Mouse (Mus musculus) thymus, postnatal 4 days (tissue): ENCODE data around the gene Diablo.
"Not testable (repeated sequence)": the region's sequence is repeated elsewhere in the genome, so short reads cannot be mapped to it uniquely, and the experiment has no call there.

ENCODE experiments used
- DNase-seq: peaks from one replicate; pipeline ENCODE4 v3.0.0; 2021

Gene Diablo

GRCm38 (mm10) chr5:123523692-123524392 is at the start of gene Diablo:
Gene Diablo (minus strand): TSS chr5:123524176.
- peak; percentile 99 for DNase-seq

- DNase-seq: no peak
Measured at GRCm38 (mm10) chr5:123573362-123573761, 49.4 kb upstream of the Diablo start.

DNA sequence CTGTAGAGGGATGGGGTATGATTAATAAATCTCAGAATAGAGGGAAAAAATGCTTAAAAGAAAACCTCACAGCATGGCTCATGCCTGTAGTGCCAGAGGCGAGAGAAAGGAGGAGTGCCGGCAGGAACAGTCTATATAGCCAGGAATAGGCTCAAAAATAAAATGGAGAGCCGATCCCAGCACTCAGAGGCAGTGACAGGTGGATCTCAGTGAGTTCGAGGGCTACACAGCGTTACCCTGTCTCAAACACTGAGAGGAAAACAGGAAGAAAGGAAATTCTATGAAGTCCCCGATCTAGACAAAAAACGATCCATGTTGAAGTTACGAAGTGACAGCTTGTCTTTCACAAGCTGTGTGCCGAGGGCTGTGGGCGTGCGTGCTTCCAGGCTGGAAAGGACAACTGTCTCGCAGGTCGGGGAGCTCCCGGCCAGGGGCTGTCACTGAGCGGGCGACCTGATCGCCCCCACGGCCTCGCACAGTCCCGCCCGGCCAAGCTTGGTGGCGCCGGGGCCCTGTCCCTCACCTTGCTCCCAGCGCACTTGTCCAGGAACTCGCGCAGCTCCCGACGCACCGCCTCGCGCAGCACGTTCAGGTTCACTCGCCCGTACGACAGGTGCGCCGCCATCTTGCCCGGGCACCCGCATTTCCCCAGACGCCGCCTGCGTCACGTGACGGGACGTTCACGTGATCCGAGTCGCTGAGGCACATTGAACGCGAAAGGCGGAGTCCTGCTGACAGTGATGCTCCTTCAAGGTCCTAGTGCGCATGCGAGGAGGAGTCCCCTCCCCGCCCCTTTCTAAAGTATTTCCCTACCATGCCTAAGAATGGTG is 48.6 kb upstream of the Diablo start, which contains the start of gene Vps33a:
TSS of gene Vps33a (minus strand) at position 682 of the 830 bp plus-strand sequence.
- peak; percentile 98 for DNase-seq

DNA sequence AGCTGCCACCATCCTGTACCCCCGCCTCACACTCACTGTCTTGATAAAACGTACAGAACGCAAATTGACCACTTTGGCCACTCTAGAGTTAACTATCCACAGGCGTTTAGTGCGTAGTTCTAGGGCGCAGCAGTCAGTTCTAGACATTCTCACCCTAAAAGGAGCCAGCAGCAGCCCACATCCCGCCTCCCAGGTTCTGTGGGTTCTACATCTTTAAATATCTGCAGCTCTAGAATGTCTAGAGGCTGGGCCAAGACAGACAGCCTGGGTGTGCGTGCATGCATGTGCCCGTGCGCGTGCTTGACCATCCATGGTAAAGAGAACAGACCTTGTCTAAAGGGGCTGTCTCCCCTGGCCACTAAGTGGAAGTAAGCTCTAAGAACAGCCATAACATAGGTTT is 37.2 kb upstream of the Diablo start:
- DNase-seq: no peak

GRCm38 (mm10) chr5:123559588-123559987 is 35.6 kb upstream of the Diablo start:
- DNase-seq: no peak

- no peak for DNase-seq
Measured at GRCm38 (mm10) chr5:123556451-123556850, 32.5 kb upstream of the Diablo start.

DNA sequence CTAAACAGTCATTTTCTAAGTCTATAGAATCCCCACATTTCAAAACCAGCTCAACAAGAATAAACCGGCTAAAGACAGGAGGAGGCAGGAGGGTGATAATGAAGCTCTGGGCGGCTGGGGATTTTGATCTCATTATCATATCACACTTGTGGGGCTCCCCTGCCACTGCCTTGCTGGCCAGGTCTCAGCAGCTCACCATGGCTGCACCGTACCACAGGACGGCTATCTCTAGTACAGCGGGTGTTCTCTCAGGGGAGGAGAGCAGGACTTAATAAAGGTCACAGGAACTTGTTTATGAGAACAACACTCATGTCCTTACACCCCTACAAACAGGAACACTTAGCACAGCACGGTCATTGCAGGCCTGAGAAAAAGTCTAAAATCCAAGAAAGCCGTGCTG is 31.7 kb upstream of the Diablo start:
- DNase-seq: no peak

- DNase-seq: no peak
Measured at GRCm38 (mm10) chr5:123533801-123534200, 9.8 kb upstream of the Diablo start.

GRCm38 (mm10) chr5:123530056-123530455 is 6.1 kb upstream of the Diablo start:
- DNase-seq: no peak

- DNase-seq: no peak
Measured at GRCm38 (mm10) chr5:123528641-123529040, 4.7 kb upstream of the Diablo start.

DNA sequence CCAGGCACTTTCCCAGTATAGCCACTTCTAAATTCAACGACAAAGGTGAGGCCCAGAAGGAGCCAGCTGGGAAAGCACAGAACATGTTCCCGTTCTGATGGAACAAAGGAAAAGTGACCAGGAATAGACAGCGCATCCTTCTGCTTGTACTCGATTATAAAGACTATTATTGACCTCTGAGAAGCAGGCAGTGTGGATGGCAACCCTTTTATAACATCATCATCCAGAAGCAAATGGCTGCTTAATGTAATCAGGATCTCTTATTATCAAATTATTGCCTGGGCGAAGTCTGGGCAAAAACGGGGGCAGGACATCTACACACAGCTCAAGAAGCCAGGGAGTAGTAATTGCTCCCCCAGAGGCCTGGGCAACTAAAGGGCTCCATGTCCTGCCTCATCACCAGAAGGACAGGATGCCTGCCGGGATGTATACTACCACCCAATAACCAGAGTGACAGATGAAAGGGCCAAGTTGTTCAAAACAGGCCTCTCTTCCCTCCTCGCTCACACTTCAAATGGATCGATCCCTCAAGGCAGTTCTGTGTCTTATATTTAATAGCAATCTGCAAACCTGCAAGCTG is 2.0 kb upstream of the Diablo start:
- DNase-seq: no peak

- DNase-seq: peak; percentile 6
Measured at GRCm38 (mm10) chr5:123525281-123525680, 1.3 kb upstream of the Diablo start, which contains the start of gene Gm49027. Gene Gm49027 (minus strand): TSS chr5:123525488.

GRCm38 (mm10) chr5:123524393-123524750 is 396 bp upstream of the Diablo start:
- DNase-seq: no peak

GRCm38 (mm10) chr5:123522166-123522565 is 1.8 kb downstream of the Diablo start:
- DNase-seq: peak; percentile 3

GRCm38 (mm10) chr5:123521621-123522020 is 2.4 kb downstream of the Diablo start:
- DNase-seq: peak; percentile 2

DNA sequence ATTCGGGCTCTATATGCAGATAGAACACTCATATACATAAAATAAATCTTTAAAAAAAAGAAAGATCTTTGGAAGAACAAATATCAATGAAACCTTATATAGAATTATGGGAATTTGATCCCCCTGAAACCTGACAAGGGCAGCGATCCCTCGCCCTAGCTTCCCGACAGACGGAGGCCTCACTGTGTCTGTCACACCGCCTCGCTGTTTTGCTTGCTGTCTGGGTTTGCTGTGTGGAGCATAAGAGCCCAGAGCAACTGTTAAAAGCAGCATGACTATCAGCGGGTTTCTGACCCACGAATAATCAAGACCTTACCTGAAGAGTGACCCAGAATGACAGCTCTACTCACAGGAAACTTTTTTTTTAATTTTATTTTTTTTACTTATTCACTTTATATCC is 3.3 kb downstream of the Diablo start:
- peak; percentile 3 for DNase-seq

GRCm38 (mm10) chr5:123514871-123515270 is 9.1 kb downstream of the Diablo start:
- DNase-seq: no peak

DNA sequence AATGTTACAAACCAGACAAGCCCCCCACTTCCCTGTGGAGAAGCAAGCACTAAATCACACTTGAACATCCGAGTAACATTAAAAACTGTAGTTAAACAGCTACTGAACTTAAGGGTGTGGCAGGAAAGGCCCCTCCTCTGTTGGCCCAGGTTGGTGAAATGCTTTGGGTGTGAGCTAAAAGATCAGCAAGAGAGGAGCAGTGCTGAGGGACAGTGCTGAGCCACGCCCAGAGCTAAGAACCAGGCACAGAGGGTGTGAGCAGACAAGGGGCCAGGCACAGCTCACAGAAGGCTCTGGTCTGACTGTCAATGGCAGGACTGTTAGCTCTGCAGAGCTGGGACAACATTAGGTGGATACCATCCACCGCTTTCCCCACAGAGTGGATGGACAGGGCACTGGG is 11.9 kb downstream of the Diablo start:
- DNase-seq: no peak

GRCm38 (mm10) chr5:123511426-123511825 is 12.6 kb downstream of the Diablo start:
- DNase-seq: not testable (repeated sequence)

DNA sequence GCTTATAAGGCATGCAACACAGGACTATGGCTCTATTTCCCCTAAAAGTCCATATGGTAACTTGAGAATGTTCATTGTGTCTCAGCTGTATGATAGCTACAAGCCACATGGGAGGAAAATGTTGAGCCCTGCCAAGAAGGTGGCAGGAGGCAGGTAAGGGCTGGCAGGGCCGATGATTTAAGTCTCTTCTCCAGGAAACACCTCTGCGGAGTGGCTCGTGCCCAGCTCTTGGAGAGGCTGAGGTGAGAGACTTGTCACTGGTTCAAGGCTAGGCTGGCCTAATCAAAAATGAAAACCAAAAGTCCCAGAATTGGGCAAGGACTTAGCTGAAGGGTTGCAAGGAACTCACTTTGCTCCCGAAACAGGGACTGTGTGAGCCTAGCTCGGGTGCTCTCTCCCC is 13.8 kb downstream of the Diablo start, which contains the start of gene B3gnt4:
TSS of gene B3gnt4 (plus strand) at position 301 of the 400 bp plus-strand sequence.
- DNase-seq: no peak

GRCm38 (mm10) chr5:123508921-123509320 is 15.1 kb downstream of the Diablo start:
- no peak for DNase-seq

DNA sequence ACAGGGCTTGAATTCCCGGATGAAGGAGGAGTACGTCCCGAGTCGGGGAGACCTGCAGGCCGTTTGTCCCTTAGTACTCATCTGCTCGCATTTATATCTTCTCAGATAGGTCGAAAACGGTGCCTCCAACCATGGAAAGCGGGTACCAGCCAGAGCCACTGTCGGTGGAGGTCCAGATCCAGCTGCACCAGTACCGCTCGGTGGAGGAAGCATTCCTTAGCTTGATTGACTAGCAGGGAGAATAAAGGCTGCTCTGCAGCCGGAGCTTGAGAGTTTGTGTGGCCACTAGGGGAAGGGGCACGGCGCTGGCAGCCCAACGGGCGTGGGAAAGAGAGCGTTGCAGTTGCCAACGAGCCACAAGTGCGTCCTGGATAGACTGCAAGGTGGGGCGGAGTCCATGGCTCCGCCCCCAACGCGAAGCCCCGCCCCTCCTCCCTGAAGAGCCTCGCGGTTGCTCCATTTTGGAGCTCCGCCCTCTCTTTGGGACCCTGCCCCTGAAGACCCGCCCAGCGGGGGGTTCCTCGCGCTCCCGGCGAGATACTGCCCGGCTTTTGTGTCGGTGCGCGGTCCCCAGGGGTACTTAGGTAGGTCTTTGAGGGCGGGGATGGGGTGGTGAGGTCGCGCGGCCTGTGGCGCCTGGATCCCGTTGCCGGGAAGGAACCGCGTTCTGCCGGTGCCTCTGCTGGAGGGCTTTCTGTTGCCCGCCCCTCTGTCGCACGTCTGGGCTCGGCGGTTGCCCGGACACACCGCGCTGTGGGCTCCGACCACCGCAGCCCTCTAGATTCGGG is 15.8 kb downstream of the Diablo start:
- peak; percentile 96 for DNase-seq

- no peak for DNase-seq
Measured at GRCm38 (mm10) chr5:123501973-123502372, 22.0 kb downstream of the Diablo start.
